Mouse (Mus musculus) neural tube, postnatal 0 days (tissue): ENCODE measurements around the gene Ddx27. TPM values are rescaled to one million over a fixed set of nuclear protein-coding genes. Genes with fewer than 3 reads are reported as not detected.

Source experiments
- polyA plus RNA-seq: library from polyadenylated mRNA; unstranded; fragments of >200 nt; fragmentation: Nextera tagmentation; extraction: Ambion mirVana; gene quantifications from 2 replicates; pipeline ENCODE4 v1.2.1, GENCODE M21; 2015

Gene Ddx27
- 30.7 and 33.6 TPM in 2 replicates for polyA plus RNA-seq

GRCm38 (mm10) chr2:167014702-167015381 lies at the start of gene Ddx27:
Gene Ddx27, plus strand, starts transcription at chr2:167015193.

GRCm38 (mm10) chr2:166995796-166996532 lies 19.0 kb upstream of the Ddx27 start, which contains the start of gene Stau1:
Gene Stau1, minus strand, starts transcription at chr2:166996299.

GRCm38 (mm10) chr2:167062965-167063880 lies 48.2 kb downstream of the Ddx27 start, which contains the start of gene Znfx1:
Gene Znfx1, minus strand, starts transcription at chr2:167063015.

Other genes with a start within 250 kb of the Ddx27 start
- gene Trp53rkb, start 222.7 kb upstream of the Ddx27 start, polyA plus RNA-seq = 9.2 and 10.1 TPM in 2 replicates
- 3.6 and 3.8 TPM in 2 replicates for gene Arfgef2, start 209.6 kb upstream of the Ddx27 start, polyA plus RNA-seq
- gene Cse1l, start 109.2 kb upstream of the Ddx27 start, polyA plus RNA-seq = 60.3 and 62.3 TPM in 2 replicates
- gene Stau1, start 18.9 kb upstream of the Ddx27 start, polyA plus RNA-seq = 73.5 and 77.2 TPM in 2 replicates
- gene Znfx1, start 47.8 kb downstream of the Ddx27 start, polyA plus RNA-seq = 7.4 and 8.6 TPM in 2 replicates
- 7.0 and 7.5 TPM in 2 replicates for gene Kcnb1, start 175.0 kb downstream of the Ddx27 start, polyA plus RNA-seq
- 5.8 and 6.5 TPM in 2 replicates for gene Ptgis, start 225.4 kb downstream of the Ddx27 start, polyA plus RNA-seq